Mouse (Mus musculus) heart, postnatal 0 days (tissue): ENCODE measurements around the gene Gm40193. TPM values are rescaled to one million over a fixed set of nuclear protein-coding genes. Genes with fewer than 3 reads are reported as not detected.

Source experiments
- ATAC-seq: fragments of 200-750 bp; cut with Nextera tagmentation; 2 replicates; pipeline ENCODE4 v1.8.0; 2017; ENCODE audit warnings: low read depth, moderate number of reproducible peaks, moderate library complexity; ENCODE audit not compliant: insufficient read depth
- DNase-seq: peaks from one replicate; pipeline ENCODE4 v3.0.0-alpha.2; 2016; ENCODE audit warnings: low spot score
- H3K27ac ChIP-seq: fragments of 300-500 bp; sonication (generic); 2 replicates; pipeline ENCODE4 v1.5.1; 2014; ENCODE audit warnings: low read depth, mild to moderate bottlenecking
- H3K27me3 ChIP-seq: fragments of 300-500 bp; sonication (generic); 2 replicates; pipeline ENCODE4 v1.6.1; 2014; ENCODE audit warnings: low read length, mixed read lengths; ENCODE audit not compliant: control insufficient read depth, insufficient read depth
- H3K36me3 ChIP-seq: fragments of 300-500 bp; sonication (generic); replicated peaks from 2 replicates; pipeline ENCODE4 v1.6.1; 2014; ENCODE audit warnings: low read length, mixed read lengths; ENCODE audit not compliant: control insufficient read depth, insufficient read depth
- H3K4me1 ChIP-seq: fragments of 300-500 bp; sonication (generic); 2 replicates; pipeline ENCODE4 v1.6.1; 2014; ENCODE audit warnings: antibody characterized with exemption; ENCODE audit not compliant: control insufficient read depth, insufficient read depth
- H3K4me2 ChIP-seq: fragments of 300-500 bp; sonication (generic); 2 replicates; pipeline ENCODE4 v1.6.1; 2014; ENCODE audit warnings: low read depth, mild to moderate bottlenecking, low read length, moderate library complexity
- H3K4me3 ChIP-seq: fragments of 300-500 bp; sonication (generic); 2 replicates; pipeline ENCODE4 v1.5.1; 2014; ENCODE audit warnings: low read depth, low read length
- H3K9ac ChIP-seq: fragments of 300-500 bp; sonication (generic); replicated peaks from 2 replicates; pipeline ENCODE4 v1.6.1; 2014; ENCODE audit warnings: low read depth, low read length, mixed read lengths
- H3K9me3 ChIP-seq: fragments of 300-500 bp; sonication (generic); replicated peaks from 2 replicates; pipeline ENCODE4 v1.6.1; 2016; ENCODE audit warnings: low read length; ENCODE audit not compliant: control insufficient read depth
- CTCF ChIP-seq: IDR thresholded peaks from 2 replicates; pipeline ENCODE4 v1.5.1; 2016; ENCODE audit warnings: antibody characterized with exemption, control low read depth, low read depth
- EP300 ChIP-seq: IDR thresholded peaks from 2 replicates; pipeline ENCODE4 v1.6.1; 2016; ENCODE audit warnings: antibody characterized with exemption, low read depth
- WGBS: fragments of 180-500 bp; shearing (Covaris S2); extraction: QIAGEN DNeasy Blood & Tissue Kit; methylation state at CpG from one replicate; pipeline ENCODE4 v1.1.7; 2014; 5-methylcytosine and 5-hydroxymethylcytosine counted together
- polyA plus RNA-seq: library from polyadenylated mRNA; unstranded; fragments of >200 nt; fragmentation: Nextera tagmentation; extraction: Ambion mirVana; gene quantifications from 2 replicates; pipeline ENCODE4 v1.2.1, GENCODE M21; 2015
- total RNA-seq: library from RNA; depleted of rRNA; stranded (reverse); fragments of >200 nt; gene quantifications from 2 replicates; pipeline ENCODE4 v1.2.3, GENCODE M21; 2014; ENCODE audit warnings: low replicate concordance; rRNA removed

Gm40193 gene
- total RNA-seq (not detected in 2 replicates), polyA plus RNA-seq (not detected in 2 replicates)

DNA sequence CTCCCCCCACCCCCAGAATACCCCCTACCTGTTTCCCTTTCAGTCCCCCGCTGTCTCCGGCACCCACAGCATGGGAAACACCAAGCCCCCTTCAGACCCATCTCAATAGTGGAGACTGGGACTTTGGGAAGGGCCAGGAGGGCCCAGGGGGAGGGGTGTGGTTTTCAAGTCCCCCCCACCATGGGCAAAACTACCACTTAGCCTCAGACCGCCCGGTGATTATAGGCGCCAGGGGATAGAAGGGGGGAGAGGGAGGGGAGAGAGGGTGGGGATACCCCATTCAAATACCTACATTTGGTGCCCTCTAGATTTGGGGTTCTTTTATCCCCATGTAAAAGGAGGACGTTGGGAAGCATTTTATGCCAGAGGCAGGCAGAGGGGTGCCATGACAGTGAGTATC is at the start of gene Gm40193:
Gm40193 (minus strand) TSS at position 101 of the 400 bp plus-strand sequence.
- DNase-seq, result no peak
- Histone ChIP-seq H3K9ac (no peak within 1 kb of the TSS), H3K36me3 (peaks cover 6% of the 10 kb centered on the region), H3K27ac (no peak within 1 kb of the TSS), H3K4me2 (no peak within 1 kb of the TSS), H3K9me3 (no peaks in the 10 kb centered on the region), H3K4me3 (no peak within 1 kb of the TSS), H3K4me1 (no peaks in the 10 kb centered on the region), H3K27me3 (no peaks in the 10 kb centered on the region)
- ATAC-seq, result no peak
- TF ChIP-seq CTCF (no peak), EP300 (no peak)
- WGBS, result 78% methylated on average over 6 of the region's 6 CpGs

GRCm38 (mm10) chr11:70582196-70582595 is 49.5 kb upstream of the Gm40193 start:
- H3K9me3 ChIP-seq, result no peaks in the 10 kb centered on the region
- H3K36me3 ChIP-seq, result no peaks in the 10 kb centered on the region
- no peak overlapping the region for H3K4me2 ChIP-seq
- peaks cover 36% of the 10 kb centered on the region for H3K4me1 ChIP-seq
- DNase-seq (no peak), ATAC-seq (no peak)
- no peak overlapping the region for H3K9ac ChIP-seq
- WGBS, result 47% methylated on average over 3 of the region's 3 CpGs
- no peak for TF ChIP-seq EP300
- no peak for TF ChIP-seq CTCF
- no peak overlapping the region for H3K4me3 ChIP-seq
- H3K27me3 ChIP-seq, result no peaks in the 10 kb centered on the region
- no peak overlapping the region for H3K27ac ChIP-seq

- no peak for TF ChIP-seq CTCF
- H3K9me3 ChIP-seq, result no peaks in the 10 kb centered on the region
- DNase-seq (no peak), ATAC-seq (no peak)
- H3K36me3 ChIP-seq, result no peaks in the 10 kb centered on the region
- no peak overlapping the region for H3K4me2 ChIP-seq
- 63% methylated on average over 3 of the region's 3 CpGs for WGBS
- no peaks in the 10 kb centered on the region for H3K27me3 ChIP-seq
- peaks cover 35% of the 10 kb centered on the region for H3K4me1 ChIP-seq
- no peak overlapping the region for H3K27ac ChIP-seq
- H3K9ac ChIP-seq, result no peak overlapping the region
- H3K4me3 ChIP-seq, result no peak overlapping the region
Measured at GRCm38 (mm10) chr11:70580921-70581320, 48.2 kb upstream of the Gm40193 start.

- H3K27ac ChIP-seq, result no peak overlapping the region; the same call in 1 of the 2 replicates
Measured at GRCm38 (mm10) chr11:70580358-70580720, 47.6 kb upstream of the Gm40193 start.

GRCm38 (mm10) chr11:70579710-70580357 is 47.1 kb upstream of the Gm40193 start:
- ATAC-seq (no peak), DNase-seq (no peak)
- H3K4me1 ChIP-seq, result peaks cover 24% of the 10 kb centered on the region
- H3K4me2 ChIP-seq, result no peak overlapping the region
- no peak overlapping the region for H3K4me3 ChIP-seq
- 79% methylated on average over 9 of the region's 9 CpGs for whole genome bisulfite sequencing
- H3K27ac ChIP-seq, result no peak overlapping the region; the same call in 1 of the 2 replicates
- no peak overlapping the region for H3K9ac ChIP-seq
- no peaks in the 10 kb centered on the region for H3K27me3 ChIP-seq
- no peaks in the 10 kb centered on the region for H3K9me3 ChIP-seq
- no peaks in the 10 kb centered on the region for H3K36me3 ChIP-seq
- TF ChIP-seq CTCF (no peak), EP300 (no peak)

More at GRCm38 (mm10) chr11:70580358-70580720, 47.6 kb upstream of the Gm40193 start:
- DNase-seq (no peak), ATAC-seq (no peak)
- Histone ChIP-seq H3K36me3 (no peaks in the 10 kb centered on the region), H3K4me1 (peaks cover 29% of the 10 kb centered on the region), H3K4me3 (no peak overlapping the region), H3K4me2 (no peak overlapping the region), H3K9me3 (no peaks in the 10 kb centered on the region), H3K27me3 (no peaks in the 10 kb centered on the region), H3K9ac (no peak overlapping the region)
- TF ChIP-seq EP300, result no peak
- TF ChIP-seq CTCF, result no peak
- WGBS, result 65% methylated on average over 5 of the region's 5 CpGs

DNA sequence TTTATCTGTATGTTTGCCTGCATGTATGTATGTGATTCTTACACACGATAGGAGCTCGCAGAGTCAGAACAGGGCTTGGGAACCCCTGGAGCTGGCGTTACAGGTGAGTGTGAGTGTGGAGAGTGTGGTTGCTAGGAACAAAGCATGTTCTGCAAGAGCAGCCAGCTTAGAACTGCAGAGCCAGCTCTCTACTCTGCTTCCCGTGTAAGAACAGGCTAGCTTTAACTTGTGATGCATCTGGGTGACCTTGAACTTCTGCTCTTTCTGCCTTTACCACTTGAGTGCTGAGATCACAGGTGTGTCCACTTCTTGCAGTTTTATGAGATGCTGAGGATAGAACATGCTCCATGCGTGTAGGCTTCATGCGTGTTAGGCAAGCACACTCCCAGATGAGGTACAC is 46.2 kb upstream of the Gm40193 start:
- no peak for ATAC-seq
- H3K27ac ChIP-seq, result no peak overlapping the region

More for the DNA sequence above, 46.2 kb upstream of the Gm40193 start:
- DNase-seq, result no peak
- Histone ChIP-seq H3K9ac (no peak overlapping the region), H3K4me2 (no peak overlapping the region), H3K4me1 (peaks cover 17% of the 10 kb centered on the region), H3K36me3 (no peaks in the 10 kb centered on the region), H3K9me3 (no peaks in the 10 kb centered on the region), H3K4me3 (no peak overlapping the region), H3K27me3 (no peaks in the 10 kb centered on the region)
- WGBS, result 83% methylated on average over 6 of the region's 6 CpGs
- TF ChIP-seq EP300 (no peak), CTCF (no peak)
